Mouse (Mus musculus): ENCODE measurements around the gene Pcca. TPM values are rescaled to one million over a fixed set of nuclear protein-coding genes. Genes with fewer than 3 reads are reported as not detected.

Gene Pcca
- total and polyA plus RNA-seq, 2 experiments: 26.3 to 54.1 TPM

GRCm38 (mm10) chr14:122651681-122652080 is 117.6 kb downstream of the Pcca start:
- Histone ChIP-seq H3K79me2 (ENCODE audit: control insufficient read depth, insufficient read depth, low read length) (0 out of 2 replicates have a peak, but pooled peaks cover 2% of the 10 kb centered on the region), H3K9ac (ENCODE audit: low read depth, low read length) (no peak overlapping the region), H3K4me3 (ENCODE audit: insufficient read depth, low read depth, low read length) (no peak overlapping the region), H3K4me1 (ENCODE audit: control insufficient read depth, insufficient read depth, low read length) (no peaks in the 10 kb centered on the region), H3K27ac (replicated peaks; ENCODE audit: insufficient read depth, low read depth, low read length) (no peak overlapping the region), H3K27me3 (ENCODE audit: control insufficient read depth, insufficient read depth, low read length) (no peaks in the 10 kb centered on the region), H3K36me3 (ENCODE audit: control insufficient read depth, insufficient read depth, low read length) (peaks cover 6% of the 10 kb centered on the region; the same call in 1 of the 2 replicates)
- WGBS: 89% methylated on average over 2 of the region's 2 CpGs
- DNase-seq (ENCODE audit: extremely low read depth, low read depth, low spot score): no peak
- no peak for TF ChIP-seq POLR2A (IDR thresholded peaks at IDR 0.05; ENCODE audit: extremely low read depth, insufficient read depth, low read length)
- no peak for TF ChIP-seq CTCF (IDR thresholded peaks at IDR 0.05; ENCODE audit: low read depth, low read length)

- DNase-seq (ENCODE audit: extremely low read depth, low read depth, low spot score): no peak
- no peak overlapping the region for H3K9ac ChIP-seq (ENCODE audit: low read depth, low read length)
- H3K27me3 ChIP-seq (ENCODE audit: control insufficient read depth, insufficient read depth, low read length): no peaks in the 10 kb centered on the region
- WGBS: 94% methylated on average over 3 of the region's 3 CpGs
- no peak overlapping the region for H3K4me3 ChIP-seq (ENCODE audit: insufficient read depth, low read depth, low read length)
- H3K79me2 ChIP-seq (ENCODE audit: control insufficient read depth, insufficient read depth, low read length): no peaks in the 10 kb centered on the region
- H3K36me3 ChIP-seq (ENCODE audit: control insufficient read depth, insufficient read depth, low read length): peaks cover 13% of the 10 kb centered on the region
- TF ChIP-seq CTCF (IDR thresholded peaks at IDR 0.05; ENCODE audit: low read depth, low read length): no peak
- TF ChIP-seq POLR2A (IDR thresholded peaks at IDR 0.05; ENCODE audit: extremely low read depth, insufficient read depth, low read length): no peak
- no peak overlapping the region for H3K27ac ChIP-seq (replicated peaks; ENCODE audit: insufficient read depth, low read depth, low read length)
- no peaks in the 10 kb centered on the region for H3K4me1 ChIP-seq (ENCODE audit: control insufficient read depth, insufficient read depth, low read length)
Measured at GRCm38 (mm10) chr14:122675661-122676060, 141.5 kb downstream of the Pcca start.

- WGBS: 77% methylated on average over 1 of the region's 1 CpGs
- Histone ChIP-seq H3K36me3 (ENCODE audit: control insufficient read depth, insufficient read depth, low read length) (peaks cover 27% of the 10 kb centered on the region), H3K79me2 (ENCODE audit: control insufficient read depth, insufficient read depth, low read length) (no peaks in the 10 kb centered on the region), H3K27ac (replicated peaks; ENCODE audit: insufficient read depth, low read depth, low read length) (no peak overlapping the region), H3K27me3 (ENCODE audit: control insufficient read depth, insufficient read depth, low read length) (no peaks in the 10 kb centered on the region), H3K9ac (ENCODE audit: low read depth, low read length) (no peak overlapping the region), H3K4me3 (ENCODE audit: insufficient read depth, low read depth, low read length) (no peak overlapping the region), H3K4me1 (ENCODE audit: control insufficient read depth, insufficient read depth, low read length) (no peaks in the 10 kb centered on the region)
- TF ChIP-seq POLR2A (IDR thresholded peaks at IDR 0.05; ENCODE audit: extremely low read depth, insufficient read depth, low read length) (no peak), CTCF (IDR thresholded peaks at IDR 0.05; ENCODE audit: low read depth, low read length) (no peak)
- DNase-seq (ENCODE audit: extremely low read depth, low read depth, low spot score): no peak
Measured at GRCm38 (mm10) chr14:122683645-122684044, 149.5 kb downstream of the Pcca start.

- Histone ChIP-seq H3K4me1 (ENCODE audit: control insufficient read depth, insufficient read depth, low read length) (no peaks in the 10 kb centered on the region), H3K9ac (ENCODE audit: low read depth, low read length) (no peak overlapping the region), H3K27me3 (ENCODE audit: control insufficient read depth, insufficient read depth, low read length) (no peaks in the 10 kb centered on the region), H3K36me3 (ENCODE audit: control insufficient read depth, insufficient read depth, low read length) (peaks cover 24% of the 10 kb centered on the region), H3K79me2 (ENCODE audit: control insufficient read depth, insufficient read depth, low read length) (no peaks in the 10 kb centered on the region), H3K4me3 (ENCODE audit: insufficient read depth, low read depth, low read length) (no peak overlapping the region), H3K27ac (replicated peaks; ENCODE audit: insufficient read depth, low read depth, low read length) (no peak overlapping the region)
- no peak for TF ChIP-seq CTCF (IDR thresholded peaks at IDR 0.05; ENCODE audit: low read depth, low read length)
- TF ChIP-seq POLR2A (IDR thresholded peaks at IDR 0.05; ENCODE audit: extremely low read depth, insufficient read depth, low read length): no peak
- no peak for DNase-seq (ENCODE audit: extremely low read depth, low read depth, low spot score)
- 96% methylated on average over 4 of the region's 4 CpGs for WGBS
Measured at GRCm38 (mm10) chr14:122684250-122684649, 150.1 kb downstream of the Pcca start.

GRCm38 (mm10) chr14:122684811-122685210 is 150.7 kb downstream of the Pcca start:
- Histone ChIP-seq H3K9ac (ENCODE audit: low read depth, low read length) (no peak overlapping the region), H3K4me1 (ENCODE audit: control insufficient read depth, insufficient read depth, low read length) (no peaks in the 10 kb centered on the region), H3K27me3 (ENCODE audit: control insufficient read depth, insufficient read depth, low read length) (no peaks in the 10 kb centered on the region), H3K27ac (replicated peaks; ENCODE audit: insufficient read depth, low read depth, low read length) (no peak overlapping the region), H3K79me2 (ENCODE audit: control insufficient read depth, insufficient read depth, low read length) (no peaks in the 10 kb centered on the region), H3K36me3 (ENCODE audit: control insufficient read depth, insufficient read depth, low read length) (peaks cover 23% of the 10 kb centered on the region), H3K4me3 (ENCODE audit: insufficient read depth, low read depth, low read length) (no peak overlapping the region)
- no peak for DNase-seq (ENCODE audit: extremely low read depth, low read depth, low spot score)
- WGBS: 58% methylated on average over 2 of the region's 2 CpGs
- TF ChIP-seq CTCF (IDR thresholded peaks at IDR 0.05; ENCODE audit: low read depth, low read length) (no peak), POLR2A (IDR thresholded peaks at IDR 0.05; ENCODE audit: extremely low read depth, insufficient read depth, low read length) (no peak)

DNA sequence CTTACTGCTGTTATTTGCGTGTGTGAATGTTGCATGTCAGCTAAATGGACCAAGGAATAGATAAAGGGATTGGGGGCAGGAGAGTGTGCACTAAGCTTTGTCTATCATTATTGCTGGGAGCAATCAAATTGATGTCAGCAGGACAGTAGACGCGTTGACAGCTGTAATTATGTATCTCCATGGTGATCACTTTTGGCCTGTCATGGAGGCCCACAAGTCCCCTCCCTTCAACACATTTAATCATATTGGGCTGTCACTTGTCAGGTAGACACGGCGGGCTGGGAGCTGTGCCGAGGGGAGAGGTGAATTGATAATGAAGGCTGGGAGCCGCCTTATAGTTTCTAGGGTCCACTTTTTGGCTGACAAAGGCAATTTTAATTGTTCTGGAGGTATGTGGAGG is 153.3 kb downstream of the Pcca start:
- Histone ChIP-seq H3K27me3 (ENCODE audit: control insufficient read depth, insufficient read depth, low read length) (no peaks in the 10 kb centered on the region), H3K4me3 (ENCODE audit: insufficient read depth, low read depth, low read length) (no peak overlapping the region), H3K36me3 (ENCODE audit: control insufficient read depth, insufficient read depth, low read length) (peaks cover 24% of the 10 kb centered on the region), H3K27ac (replicated peaks; ENCODE audit: insufficient read depth, low read depth, low read length) (no peak overlapping the region), H3K79me2 (ENCODE audit: control insufficient read depth, insufficient read depth, low read length) (no peaks in the 10 kb centered on the region), H3K9ac (ENCODE audit: low read depth, low read length) (no peak overlapping the region), H3K4me1 (ENCODE audit: control insufficient read depth, insufficient read depth, low read length) (no peaks in the 10 kb centered on the region)
- TF ChIP-seq CTCF (IDR thresholded peaks at IDR 0.05; ENCODE audit: low read depth, low read length) (no peak), POLR2A (IDR thresholded peaks at IDR 0.05; ENCODE audit: extremely low read depth, insufficient read depth, low read length) (no peak)
- no peak for DNase-seq (ENCODE audit: extremely low read depth, low read depth, low spot score)
- WGBS: 93% methylated on average over 7 of the region's 7 CpGs
